ENCODE assay signal across 12 mouse cellular contexts in the genomic region with DNA sequence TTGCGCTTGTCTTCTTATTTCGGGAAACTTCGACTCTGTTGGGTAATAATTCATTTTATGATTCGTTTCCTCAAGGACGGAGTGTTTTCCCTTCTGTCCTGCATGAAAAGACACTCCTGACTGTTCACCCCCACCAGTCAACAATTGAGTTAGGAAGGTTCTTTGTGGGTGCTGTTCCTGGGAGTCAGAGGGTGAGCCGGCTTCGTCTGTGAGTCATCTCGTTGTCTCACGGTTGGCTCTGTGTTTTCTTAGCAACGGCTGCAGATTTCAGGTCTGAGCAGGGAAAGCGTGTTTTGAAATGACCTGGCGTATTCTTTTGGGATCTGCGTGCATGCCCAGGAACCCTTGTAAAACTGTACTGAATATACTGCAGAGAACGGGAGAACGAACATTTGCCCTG. TPM values are rescaled to one million over a fixed set of nuclear protein-coding genes. Genes with fewer than 3 reads are reported as not detected.
DNase-seq lines count a peak whose midpoint lies in the region; ATAC-seq and TF ChIP-seq lines count a peak whose summit lies in the region.
"Had no signal": no experiment of that assay in that cellular context is flagged by ENCODE, and none has a peak within 500 bp of the region (broad histone marks: within the 10 kb centered on the region; RNA-seq: fewer than 3 reads in every experiment).

No protein-coding gene starts in this region.

- 0 out of 2 replicates have a peak overlapping the region, but pooled peaks have one; percentile 71 for H3K27ac ChIP-seq in kidney, embryonic 15.5 days
- no peak overlapping the region for H3K27ac ChIP-seq in kidney, embryonic 14.5 days (ENCODE audit: low read depth, low read length)
- H3K27ac ChIP-seq in midbrain, embryonic 15.5 days = no peak overlapping the region
- H3K27ac ChIP-seq: layer of hippocampus, adult 2 months had no signal

- H3K4me2 ChIP-seq in kidney, embryonic 15.5 days = 0 out of 2 replicates have a peak overlapping the region, but pooled peaks have one; percentile 22
- H3K4me2 ChIP-seq in kidney, embryonic 14.5 days (replicated peaks; ENCODE audit: low read depth, low read length) = no peak overlapping the region; the same call in 1 of the 2 replicates
- H3K4me2 ChIP-seq in myocyte (ENCODE audit: low read depth) = peak overlapping the region; percentile 100
- no peak overlapping the region for H3K4me2 ChIP-seq in midbrain, embryonic 15.5 days
- H3K4me2 ChIP-seq: lung, embryonic 14.5 days had no signal

- no peaks in the 10 kb centered on the region for H3K79me2 ChIP-seq in myocyte (ENCODE audit: control insufficient read depth, insufficient read depth)

- H3K36me3 ChIP-seq in kidney, embryonic 15.5 days = no peaks in the 10 kb centered on the region
- no peaks in the 10 kb centered on the region for H3K36me3 ChIP-seq in kidney, embryonic 14.5 days (ENCODE audit: control insufficient read depth, insufficient read depth, low read length)
- H3K36me3 ChIP-seq in myocyte (ENCODE audit: control insufficient read depth, insufficient read depth) = no peaks in the 10 kb centered on the region
- H3K36me3 ChIP-seq in midbrain, embryonic 15.5 days (replicated peaks) = no peaks in the 10 kb centered on the region

- TF ChIP-seq POLR2A in myocyte (IDR thresholded peaks at IDR 0.05; ENCODE audit: insufficient read length, low read depth) = no peak

- peaks cover 9% of the 10 kb centered on the region; the same call in 1 of the 2 replicates for H3K27me3 ChIP-seq in kidney, embryonic 15.5 days
- no peaks in the 10 kb centered on the region for H3K27me3 ChIP-seq in kidney, embryonic 14.5 days (ENCODE audit: control insufficient read depth, insufficient read depth, low read length)
- H3K27me3 ChIP-seq in myocyte (ENCODE audit: control insufficient read depth, insufficient read depth, insufficient read length) = no peaks in the 10 kb centered on the region
- H3K27me3 ChIP-seq in midbrain, embryonic 15.5 days (replicated peaks) = no peaks in the 10 kb centered on the region

- peak; percentile 39 for DNase-seq in MN1 (ENCODE audit: low spot score)
- peak; percentile 44 for DNase-seq in adrenal gland, postnatal 25 days
- DNase-seq in cerebellum, postnatal 36 days = no peak
- DNase-seq in layer of hippocampus, postnatal 14 days (ENCODE audit: low spot score in 2 of 2) = no peak
- DNase-seq: gastrocnemius, postnatal 36 days; lung, embryonic 14.5 days; thymus, postnatal 25 days had no signal

- H3K9ac ChIP-seq in kidney, embryonic 15.5 days = no peak overlapping the region
- no peak overlapping the region for H3K9ac ChIP-seq in kidney, embryonic 14.5 days (ENCODE audit: low read depth, low read length)
- no peak overlapping the region for H3K9ac ChIP-seq in midbrain, embryonic 15.5 days
- H3K9ac ChIP-seq: lung, embryonic 14.5 days had no signal

- H3K4me1 ChIP-seq in kidney, embryonic 15.5 days = peaks cover 56% of the 10 kb centered on the region
- peaks cover 24% of the 10 kb centered on the region for H3K4me1 ChIP-seq in kidney, embryonic 14.5 days (ENCODE audit: control insufficient read depth, insufficient read depth, low read length)
- H3K4me1 ChIP-seq in midbrain, embryonic 15.5 days = no peaks in the 10 kb centered on the region

- no peak overlapping the region for H3K4me3 ChIP-seq in kidney, embryonic 15.5 days (replicated peaks)
- no peak overlapping the region for H3K4me3 ChIP-seq in kidney, embryonic 14.5 days (ENCODE audit: low read length)
- peak overlapping the region; percentile 27 for H3K4me3 ChIP-seq in myocyte
- H3K4me3 ChIP-seq in midbrain, embryonic 15.5 days = no peak overlapping the region
- H3K4me3 ChIP-seq: layer of hippocampus, adult 2 months had no signal

- H3K9me3 ChIP-seq in kidney, embryonic 15.5 days (replicated peaks) = no peaks in the 10 kb centered on the region
- H3K9me3 ChIP-seq in kidney, embryonic 14.5 days (ENCODE audit: control insufficient read depth, low read length) = no peaks in the 10 kb centered on the region
- no peaks in the 10 kb centered on the region for H3K9me3 ChIP-seq in midbrain, embryonic 15.5 days

- 48% methylated on average over 15 of the region's 15 CpGs for WGBS in kidney, embryonic 15.5 days
- 48% methylated on average over 15 of the region's 15 CpGs for WGBS in kidney, embryonic 14.5 days
- WGBS in midbrain, embryonic 15.5 days = 90% methylated on average over 15 of the region's 15 CpGs

- ATAC-seq in kidney, embryonic 15.5 days (replicated peaks; ENCODE audit: low FRiP score) = no peak
- ATAC-seq in kidney, embryonic 14.5 days (ENCODE audit: low FRiP score, low TSS enrichment) = no peak
- ATAC-seq in midbrain, embryonic 15.5 days (replicated peaks) = no peak

- no peak overlapping the region for H3ac ChIP-seq in myocyte (ENCODE audit: control insufficient read depth, insufficient read length)

TF ChIP-seq in myocyte, 11 proteins besides CTCF, POLR2A, EP300 and RAD21:
- TF ChIP-seq TCF12 (IDR thresholded peaks at IDR 0.05; ENCODE audit: insufficient read depth, poor library complexity, severe bottlenecking) (no peak), MAX (IDR thresholded peaks at IDR 0.05; ENCODE audit: low read depth) (no peak), TCF3 (IDR thresholded peaks at IDR 0.05; ENCODE audit: insufficient read length, low read depth) (no peak), SRF (IDR thresholded peaks at IDR 0.05; ENCODE audit: control insufficient read depth, insufficient read length, low read depth) (no peak), CEBPB (IDR thresholded peaks at IDR 0.05; ENCODE audit: insufficient read depth, poor library complexity, severe bottlenecking) (no peak), USF1 (IDR thresholded peaks at IDR 0.05; ENCODE audit: low read depth) (no peak), MYOG (IDR thresholded peaks at IDR 0.05; ENCODE audit: control insufficient read depth in 1 of 3, insufficient read depth in 1 of 3, insufficient read length in 2 of 3, low read depth in 2 of 3) (no peak), REST (IDR thresholded peaks at IDR 0.05; ENCODE audit: insufficient read depth, insufficient read length) (no peak)
TF ChIP-seq in myocyte: peak in this region for 0.

RNA-seq across cellular contexts. Expression of a gene that starts 9.8 kb away (rescaled TPM):
- polyA plus RNA-seq in kidney, embryonic 15.5 days (2015; fragmentation: Nextera tagmentation; extraction: Ambion mirVana) = 60.2 and 60.9 TPM in 2 replicates
- 39.3 and 69.0 TPM in 2 replicates for polyA plus RNA-seq in kidney, embryonic 14.5 days (2014; fragmentation: Nextera tagmentation; extraction: Ambion mirVana)
- total RNA-seq in adrenal gland, postnatal 25 days (2021) = 47.9 and 67.7 TPM in 2 replicates
- 3.7 TPM for polyA plus RNA-seq in myocyte (2012; fragmentation: generic; extraction: Trizol)
- total RNA-seq in layer of hippocampus, postnatal 14 days (2021) = 10 to 100 TPM; 23.4 to 29.0 TPM
- 52.7 and 56.0 TPM in 2 replicates for polyA plus RNA-seq in midbrain, embryonic 15.5 days (2015; fragmentation: Nextera tagmentation; extraction: Ambion mirVana)

Comparison
In these comparisons a context has a peak if more than half of its experiments do, and no peak if none do; other contexts are left out.
1. H3K4me2 ChIP-seq: peak in kidney, embryonic 15.5 days (single experiment) and myocyte (single experiment); none in kidney, embryonic 14.5 days (single experiment) and midbrain, embryonic 15.5 days (single experiment).
2. DNase-seq: peak in MN1 (single experiment) and adrenal gland, postnatal 25 days (single experiment); none in cerebellum, postnatal 36 days (0 of 2) and layer of hippocampus, postnatal 14 days (0 of 2).